Mouse (Mus musculus) telencephalon, adult 2 months (tissue): ENCODE measurements at regions not wholly inside any gene's neighbourhood (a gene's known extent, or its start where the extent isn't known, plus 50 kb on each side); places are given as distances from the start of the nearest gene placed in this dataset.
A peak's percentile ranks its signal among the peaks of the same experiment; 100 is the strongest.
"Not testable (repeated sequence)": the region's sequence is repeated elsewhere in the genome, so short reads cannot be mapped to it uniquely, and the experiment has no call there.

Experiments
- DNase-seq: peaks from one replicate; pipeline ENCODE4 v3.0.0-alpha.2; 2011; ENCODE audit warnings: low read depth, low spot score

- DNase-seq: no peak
Observed at GRCm38 (mm10) chr9:30697533-30697932, 224.7 kb downstream of the Adamts15 start.

DNA sequence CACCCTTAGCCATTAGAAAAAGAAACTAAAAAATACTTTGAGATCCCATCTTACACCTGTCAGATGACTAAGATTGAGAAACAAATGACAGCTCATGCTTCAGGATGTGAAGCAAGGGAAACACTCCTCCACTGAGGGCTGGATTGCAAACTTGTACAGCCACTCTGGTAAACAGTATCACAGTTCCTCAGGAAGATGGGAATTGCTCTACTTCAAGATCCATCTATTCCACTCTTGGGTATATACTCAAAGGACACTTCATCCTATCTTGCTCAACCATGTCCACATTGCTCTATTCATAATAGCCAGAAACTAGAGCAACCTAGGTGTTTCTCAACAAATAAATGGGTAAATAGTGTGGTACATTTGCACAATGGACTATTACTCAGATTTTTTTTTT is 241.2 kb downstream of the Snx19 start:
- DNase-seq: no peak

DNA sequence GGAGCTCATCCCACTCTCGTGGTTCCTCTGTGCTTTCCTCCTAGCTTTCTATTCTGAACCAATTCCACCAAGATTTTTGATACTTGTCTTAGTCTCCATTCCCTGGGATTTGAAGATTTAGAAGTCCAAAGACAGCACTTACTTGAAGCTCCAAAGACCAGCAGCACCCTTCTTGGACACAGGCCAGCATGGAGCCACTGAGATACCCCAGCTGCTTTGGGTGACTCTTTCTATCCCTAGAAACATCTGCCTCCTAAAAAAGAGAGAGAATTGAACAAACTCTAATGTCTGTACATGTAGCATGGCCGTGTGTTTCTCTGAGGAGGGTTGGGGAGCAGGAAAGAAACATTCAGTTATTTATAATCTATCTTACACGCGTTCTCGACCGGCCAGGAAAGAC is 235.5 kb downstream of the Snx19 start:
- no peak for DNase-seq

DNA sequence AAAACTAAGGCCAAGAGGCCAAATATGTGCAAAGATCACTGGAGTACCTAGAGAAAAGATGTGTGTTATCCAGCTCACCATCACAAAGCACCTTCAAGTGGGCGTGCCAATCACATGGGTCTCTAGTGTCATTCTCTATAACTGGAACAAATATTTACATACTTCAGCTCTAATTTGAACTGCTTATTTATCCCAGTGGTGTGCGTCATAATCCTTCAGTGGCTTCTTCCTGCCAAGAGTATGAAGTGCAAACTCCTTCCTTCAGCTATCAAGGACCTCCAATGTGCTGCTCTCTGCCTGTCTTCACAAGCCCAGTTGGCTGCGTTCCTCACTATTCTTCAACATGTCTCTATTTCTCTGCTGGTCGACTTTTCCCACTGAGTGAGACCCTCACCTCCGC is 227.1 kb downstream of the Snx19 start:
- DNase-seq: no peak

DNA sequence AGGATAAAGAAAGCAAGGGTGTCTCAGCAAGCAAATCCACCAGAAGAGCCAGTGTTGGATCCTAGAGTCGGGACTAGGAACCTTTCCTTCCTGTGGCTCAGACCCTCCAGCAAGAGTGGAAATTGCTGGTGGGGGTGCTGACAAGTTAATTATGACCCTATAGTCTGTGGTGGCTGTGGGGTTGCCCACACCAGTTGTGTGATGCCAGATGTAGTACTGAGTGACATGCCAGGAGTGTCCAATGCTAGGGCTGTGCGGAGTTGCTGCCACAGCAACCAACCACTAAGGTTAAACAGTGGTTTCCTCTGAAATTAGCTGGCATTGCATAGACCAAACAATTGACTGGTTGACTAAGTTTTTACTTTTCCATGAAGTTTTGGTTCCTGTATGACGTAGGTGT is 226.3 kb downstream of the Snx19 start:
- no peak for DNase-seq

DNA sequence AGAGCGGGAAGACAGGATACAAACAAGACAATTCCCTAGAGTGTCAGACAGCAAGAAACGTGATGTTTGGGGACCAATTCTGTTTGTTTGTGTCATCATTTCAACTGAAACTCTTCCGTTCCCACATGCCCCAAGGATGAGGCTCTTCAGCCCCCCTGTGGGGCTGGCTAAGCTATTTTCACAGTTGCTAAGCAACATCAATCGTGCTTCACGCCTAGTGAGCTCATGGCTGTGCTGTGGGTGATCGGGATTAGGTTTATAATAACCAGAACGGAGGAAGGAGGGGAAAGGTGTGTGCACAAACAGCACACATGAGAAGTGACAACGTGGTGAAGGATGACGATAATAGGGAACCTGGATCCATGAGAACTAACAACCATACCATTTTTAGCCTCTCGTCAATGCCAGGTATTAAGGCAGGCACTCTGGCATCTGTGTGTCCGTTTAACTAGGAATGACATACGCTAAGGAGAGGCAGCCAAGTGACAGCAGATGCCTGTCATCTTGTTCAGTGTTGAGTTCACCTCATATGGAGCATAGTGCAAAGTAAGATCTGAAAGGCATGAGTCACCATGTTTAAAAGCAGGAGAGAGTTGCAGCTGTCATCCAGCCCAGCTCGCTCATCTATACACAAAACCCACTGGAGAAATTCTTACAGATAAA is 222.6 kb downstream of the Snx19 start:
- peak; percentile 43 for DNase-seq

- no peak for DNase-seq
Observed at GRCm38 (mm10) chr9:30633741-30634470, 207.0 kb downstream of the Snx19 start.

- DNase-seq: no peak
Observed at GRCm38 (mm10) chr9:30632164-30633146, 205.5 kb downstream of the Snx19 start.

- no peak for DNase-seq
Observed at GRCm38 (mm10) chr9:30625635-30626034, 198.7 kb downstream of the Snx19 start.

- DNase-seq: no peak
Observed at GRCm38 (mm10) chr9:30625090-30625489, 198.2 kb downstream of the Snx19 start.

- DNase-seq: no peak
Observed at GRCm38 (mm10) chr9:30624481-30624880, 197.6 kb downstream of the Snx19 start.

DNA sequence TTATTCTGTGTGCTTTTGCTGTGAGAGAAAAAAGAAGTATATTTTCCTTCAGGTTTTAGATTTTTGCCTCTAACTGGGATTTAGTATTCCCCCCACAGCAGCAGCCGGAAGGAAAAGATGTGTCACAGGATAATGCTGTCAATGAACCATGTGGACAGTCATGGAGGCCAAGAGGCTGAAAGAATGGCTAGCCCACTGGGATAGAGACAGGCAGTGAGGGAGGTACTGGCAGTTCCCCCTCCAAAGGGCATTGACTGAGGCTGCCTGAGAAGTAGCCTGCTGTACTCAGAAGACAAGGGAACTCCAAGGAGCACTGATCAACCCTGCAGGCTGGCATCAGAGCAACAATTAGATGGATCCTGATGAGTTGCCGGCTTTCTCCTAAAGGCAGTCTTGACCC is 192.4 kb downstream of the Snx19 start:
- DNase-seq: no peak

- no peak for DNase-seq
Observed at GRCm38 (mm10) chr9:30618181-30618580, 191.3 kb downstream of the Snx19 start.

GRCm38 (mm10) chr9:30613715-30614114 is 186.8 kb downstream of the Snx19 start:
- no peak for DNase-seq

GRCm38 (mm10) chr9:30613003-30613552 is 186.2 kb downstream of the Snx19 start:
- no peak for DNase-seq

- DNase-seq: no peak
Observed at GRCm38 (mm10) chr9:30610328-30610727, 183.4 kb downstream of the Snx19 start.

DNA sequence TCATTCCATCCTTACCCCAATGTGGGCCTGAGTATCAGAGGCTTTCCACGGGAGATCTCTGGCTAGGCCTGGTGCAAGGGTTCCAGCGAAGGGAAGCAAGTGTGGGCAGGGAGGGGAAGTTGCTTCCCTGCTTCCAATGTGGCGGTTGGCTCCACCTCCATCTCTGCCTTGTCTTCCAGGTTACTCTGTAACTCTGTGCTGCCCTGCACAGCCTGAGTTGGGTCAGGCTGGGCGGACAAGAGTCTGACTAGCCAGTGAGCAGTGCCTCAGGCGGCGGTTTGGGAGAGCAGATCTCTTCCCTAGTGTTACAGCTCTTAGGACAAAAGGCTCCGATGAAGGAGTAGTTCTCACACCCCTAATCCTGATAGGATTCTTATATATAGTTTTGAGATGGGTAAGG is 172.8 kb downstream of the Snx19 start:
- DNase-seq: no peak

GRCm38 (mm10) chr9:30597691-30598090 is 170.8 kb downstream of the Snx19 start:
- DNase-seq: no peak

DNA sequence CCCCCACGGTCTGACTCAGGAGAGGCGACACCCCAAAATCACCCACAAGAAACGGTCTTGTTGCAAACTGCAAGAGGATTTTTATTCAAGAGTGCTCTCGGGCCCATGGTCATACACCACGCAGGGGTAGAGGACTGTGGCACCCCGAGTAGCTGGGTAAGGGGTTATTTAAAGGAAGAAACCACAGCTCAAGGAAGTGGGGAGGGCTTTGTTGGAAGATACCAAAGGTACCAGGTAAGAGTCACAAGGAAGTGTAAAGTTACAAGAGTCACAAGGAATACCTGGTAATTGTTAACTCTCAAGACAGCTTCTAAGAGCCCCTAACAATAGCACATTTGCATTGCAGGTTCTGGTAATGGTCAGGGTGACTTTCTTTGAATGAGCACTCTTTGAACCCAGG is 170.2 kb downstream of the Snx19 start:
- DNase-seq: not testable (repeated sequence)

- no peak for DNase-seq
Observed at GRCm38 (mm10) chr9:30592601-30593000, 165.7 kb downstream of the Snx19 start.

- DNase-seq: no peak
Observed at GRCm38 (mm10) chr9:30591246-30591645, 164.3 kb downstream of the Snx19 start.

GRCm38 (mm10) chr9:30590661-30591179 is 163.8 kb downstream of the Snx19 start:
- peak; percentile 64 for DNase-seq
